Mouse (Mus musculus): Measurements from ENCODE around the gene Prr12. TPM values are rescaled to one million over a fixed set of nuclear protein-coding genes. Genes with fewer than 3 reads are reported as not detected.
A peak's percentile ranks its signal among the peaks of the same experiment; 100 is the strongest.

Gene Prr12
- polyA plus RNA-seq, 1 experiment from 2014 or later, result 12.7 TPM

DNA sequence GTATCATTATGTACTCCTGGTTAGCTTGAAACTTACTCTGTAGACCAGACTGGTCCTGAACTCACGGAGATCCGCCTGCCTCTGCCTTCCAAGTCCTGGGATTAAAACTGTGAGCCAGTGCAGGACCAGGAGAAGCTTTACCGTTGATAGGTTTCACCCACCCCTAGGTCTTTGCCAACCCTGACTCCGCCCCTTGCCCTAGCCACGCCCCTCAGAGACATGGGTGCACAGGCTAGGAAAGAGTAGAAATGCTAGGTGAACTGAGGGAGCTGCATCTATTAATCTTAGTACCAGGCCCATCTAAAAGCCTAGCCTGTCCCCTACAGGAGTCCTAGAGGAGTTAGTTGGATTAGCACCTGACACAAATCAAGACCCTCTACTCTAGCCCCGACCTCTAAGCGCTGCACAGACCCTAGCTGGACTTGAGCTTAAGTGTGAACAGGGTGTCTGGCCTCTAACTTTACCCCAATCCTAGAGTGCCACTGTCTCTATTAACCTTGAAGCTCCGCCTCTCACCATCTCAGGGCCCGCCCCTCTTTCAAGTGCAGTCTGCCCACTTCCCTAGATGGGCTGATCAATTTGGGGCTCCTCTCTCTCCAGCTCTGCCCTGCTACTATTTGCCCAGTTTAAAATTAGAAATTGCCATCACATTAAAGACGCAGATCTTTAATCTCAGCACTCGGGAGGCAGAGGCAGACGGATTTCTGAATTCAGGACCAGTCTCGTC is 37.7 kb upstream of the Prr12 start:
- WGBS, result 81% methylated on average over 13 of the region's 13 CpGs
- Histone ChIP-seq H3K27me3 (ENCODE audit: poor library complexity, severe bottlenecking) (peaks cover 5% of the 10 kb centered on the region; the same call in 1 of the 2 replicates), H3K36me3 (replicated peaks) (peaks cover 42% of the 10 kb centered on the region), H3K27ac (no peak overlapping the region; the same call in 1 of the 2 replicates), H3K4me1 (peaks cover 49% of the 10 kb centered on the region), H3K9me3 (no peaks in the 10 kb centered on the region), H3K4me3 (peak overlapping the region; percentile 68; the same call in 1 of the 2 replicates)
- no peak for DNase-seq (ENCODE audit: extremely low spot score, low spot score)

DNA sequence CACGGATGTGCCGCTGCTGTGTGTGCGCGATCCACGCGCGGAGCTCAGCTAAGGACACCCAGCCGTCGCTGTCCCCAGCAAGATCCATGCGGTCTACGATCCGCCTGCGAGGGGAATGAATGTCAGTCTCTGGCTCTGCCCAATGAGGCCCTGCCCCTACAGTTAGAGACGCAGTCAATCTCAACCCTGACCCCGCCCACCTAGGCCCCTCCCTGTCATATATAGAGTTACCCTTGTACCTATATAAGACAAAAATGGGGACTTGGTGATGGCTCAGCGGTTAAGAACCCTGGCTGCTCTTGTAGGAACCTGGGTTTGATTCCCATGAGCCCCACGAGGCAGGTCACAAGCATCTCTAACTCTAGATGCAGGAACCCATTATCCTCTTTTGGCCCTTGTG is 35.9 kb upstream of the Prr12 start:
- Histone ChIP-seq H3K4me3 (no peak overlapping the region), H3K4me1 (peaks cover 35% of the 10 kb centered on the region), H3K36me3 (replicated peaks) (peaks cover 58% of the 10 kb centered on the region), H3K27me3 (ENCODE audit: poor library complexity, severe bottlenecking) (peaks cover 5% of the 10 kb centered on the region; the same call in 1 of the 2 replicates), H3K9me3 (no peaks in the 10 kb centered on the region), H3K27ac (no peak overlapping the region)
- 91% methylated on average over 17 of the region's 17 CpGs for WGBS
- no peak for DNase-seq (ENCODE audit: extremely low spot score, low spot score)

DNA sequence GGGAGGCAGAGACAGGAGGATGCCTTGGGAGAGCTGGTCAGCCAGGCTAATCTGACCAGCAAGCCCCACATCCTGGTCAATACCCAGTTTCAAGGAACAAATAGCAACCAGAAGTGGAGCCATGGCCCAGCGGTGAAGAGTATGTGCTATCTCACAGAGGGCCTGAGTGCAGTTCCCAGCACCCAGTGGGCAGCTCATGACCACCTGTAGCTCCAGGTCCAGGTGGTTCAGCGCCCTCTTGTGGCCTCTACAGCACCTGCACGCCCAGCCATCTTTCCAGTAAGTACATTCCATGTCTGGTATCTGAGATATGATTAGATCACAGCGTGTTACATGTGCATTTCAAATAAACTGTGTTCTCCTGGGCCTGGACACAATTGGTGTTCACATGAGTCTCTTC is 33.4 kb upstream of the Prr12 start:
- Histone ChIP-seq H3K4me1 (peaks cover 17% of the 10 kb centered on the region), H3K9me3 (no peaks in the 10 kb centered on the region), H3K4me3 (no peak overlapping the region), H3K36me3 (replicated peaks) (peaks cover 72% of the 10 kb centered on the region), H3K27ac (no peak overlapping the region), H3K27me3 (ENCODE audit: poor library complexity, severe bottlenecking) (peaks cover 1% of the 10 kb centered on the region; the same call in 1 of the 2 replicates)
- 73% methylated on average over 4 of the region's 4 CpGs for WGBS
- DNase-seq (ENCODE audit: extremely low spot score, low spot score), result no peak

DNA sequence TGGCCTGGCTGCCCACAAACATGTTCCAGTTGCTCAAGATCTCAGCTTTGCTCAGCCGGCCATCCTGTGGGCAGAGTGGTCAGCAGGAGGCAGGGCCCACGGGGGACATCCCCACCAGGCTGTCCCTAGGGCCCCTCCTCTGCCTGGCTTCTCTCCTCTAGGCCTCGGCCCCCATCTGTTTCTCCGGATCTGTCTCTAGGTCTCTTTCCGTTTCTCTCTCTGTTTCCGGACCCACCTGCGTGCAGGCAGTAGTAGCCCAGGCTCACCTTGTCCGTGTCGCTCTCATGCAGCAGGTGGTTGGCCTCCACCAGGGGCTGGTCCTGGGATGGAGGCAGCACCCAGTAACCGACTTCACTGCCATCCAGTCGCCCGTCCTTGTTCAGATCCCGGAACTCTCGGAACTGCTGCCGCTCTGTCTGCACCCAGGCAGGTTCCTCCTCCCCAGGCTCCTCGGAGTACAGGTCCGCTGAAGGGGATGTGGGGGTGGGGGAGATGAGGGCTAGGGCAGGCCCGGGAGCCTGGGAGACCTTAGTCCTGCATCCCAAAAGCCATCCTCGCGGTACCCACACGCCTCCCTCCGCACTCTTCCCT is 30.7 kb upstream of the Prr12 start:
- no peaks in the 10 kb centered on the region for H3K27me3 ChIP-seq (ENCODE audit: poor library complexity, severe bottlenecking)
- H3K4me1 ChIP-seq, result peaks cover 13% of the 10 kb centered on the region; the same call in 1 of the 2 replicates
- peaks cover 59% of the 10 kb centered on the region for H3K36me3 ChIP-seq (replicated peaks)
- H3K27ac ChIP-seq, result 0 out of 2 replicates have a peak overlapping the region, but pooled peaks have one; percentile 26
- no peaks in the 10 kb centered on the region for H3K9me3 ChIP-seq
- no peak for DNase-seq (ENCODE audit: extremely low spot score, low spot score)
- 91% methylated on average over 22 of the region's 22 CpGs for WGBS
- 0 out of 2 replicates have a peak overlapping the region, but pooled peaks have one; percentile 2 for H3K4me3 ChIP-seq

DNA sequence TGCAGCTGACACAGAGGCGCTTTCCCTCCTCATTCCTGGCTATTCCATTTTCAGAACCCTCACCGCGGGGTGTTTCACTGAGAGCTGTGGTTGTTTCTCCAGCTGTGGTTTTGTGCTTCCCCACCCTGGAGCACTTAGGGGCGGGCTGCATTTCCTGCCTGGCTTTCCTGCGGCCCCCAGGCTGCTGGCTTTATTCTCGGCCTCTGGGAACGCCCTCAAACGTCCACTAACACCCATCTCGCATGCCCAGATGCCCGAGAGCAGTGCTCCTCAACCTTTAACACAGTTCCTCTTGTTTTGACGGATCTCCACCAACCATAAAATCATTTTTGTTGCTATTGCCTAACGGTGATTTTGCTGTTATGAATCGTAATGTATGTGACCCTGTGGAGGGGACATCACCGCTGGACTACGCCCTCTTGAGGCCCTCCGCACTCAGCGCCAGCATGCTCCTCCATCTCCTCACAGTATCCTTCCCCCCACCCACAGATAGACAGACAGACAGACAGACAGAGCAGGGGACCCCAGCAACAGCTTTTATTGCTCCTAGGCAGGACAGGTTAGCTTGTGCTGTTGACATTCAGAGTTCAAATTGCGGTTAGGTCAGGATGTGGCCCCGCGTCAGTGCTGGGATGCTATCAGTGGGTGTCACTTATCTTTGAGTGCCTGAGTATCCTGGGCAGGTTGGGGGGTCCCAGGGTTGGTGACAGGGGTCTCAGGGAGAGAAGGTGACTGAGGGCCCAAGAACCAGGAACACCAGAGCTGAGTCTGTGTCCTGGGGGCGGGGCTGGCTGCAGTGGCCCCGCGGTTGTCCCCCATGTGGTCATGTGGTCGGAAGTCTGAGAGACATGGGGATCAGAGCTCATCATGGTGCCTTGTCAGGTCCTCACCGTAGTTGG is 30.0 kb upstream of the Prr12 start:
- Histone ChIP-seq H3K4me1 (peaks cover 13% of the 10 kb centered on the region; the same call in 1 of the 2 replicates), H3K4me3 (no peak overlapping the region), H3K27me3 (ENCODE audit: poor library complexity, severe bottlenecking) (no peaks in the 10 kb centered on the region), H3K36me3 (replicated peaks) (peaks cover 55% of the 10 kb centered on the region), H3K9me3 (no peaks in the 10 kb centered on the region), H3K27ac (0 out of 2 replicates have a peak overlapping the region, but pooled peaks have one; percentile 26)
- WGBS, result 75% methylated on average over 25 of the region's 25 CpGs
- DNase-seq (ENCODE audit: extremely low spot score, low spot score), result no peak

DNA sequence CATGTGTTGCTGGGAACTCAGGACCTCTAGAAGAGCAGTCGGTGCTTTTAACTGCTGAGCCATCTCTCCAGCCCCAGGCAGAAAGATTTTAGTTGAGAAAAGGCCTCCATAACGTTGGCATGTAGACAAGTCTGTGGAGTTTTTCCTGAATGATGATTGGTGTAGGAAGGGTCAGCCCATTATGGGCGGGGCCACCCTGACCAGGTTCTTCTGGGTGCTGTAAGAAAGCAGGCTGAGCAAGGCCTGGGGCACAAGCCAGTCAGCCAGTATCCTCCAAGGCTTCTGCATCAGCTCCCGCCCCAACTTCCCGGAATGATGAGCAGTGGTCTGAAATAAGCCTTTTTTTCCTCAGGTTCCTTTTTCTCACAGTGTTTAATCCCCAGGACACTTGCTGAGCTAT is 28.3 kb upstream of the Prr12 start:
- peaks cover 55% of the 10 kb centered on the region for H3K36me3 ChIP-seq (replicated peaks)

DNA sequence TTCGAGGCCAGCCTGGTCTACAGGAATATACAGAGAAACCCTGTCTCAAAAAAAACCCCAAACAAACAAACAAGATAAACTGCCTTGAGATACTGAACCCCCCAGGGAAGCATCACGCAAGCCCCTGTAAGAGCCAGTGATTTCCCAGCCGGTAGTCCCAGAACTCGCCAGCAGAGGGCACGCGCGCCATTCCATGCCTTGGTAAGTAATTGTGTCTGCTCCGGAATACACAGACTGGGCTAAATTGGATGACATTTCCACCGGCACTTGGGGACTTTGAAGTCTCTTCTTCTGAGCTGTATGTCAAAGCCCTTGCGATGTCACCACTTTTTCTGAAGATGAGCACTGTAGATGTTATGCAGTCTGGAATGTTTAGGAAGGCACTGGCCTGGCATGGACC is 27.2 kb upstream of the Prr12 start:
- Histone ChIP-seq H3K4me3 (no peak overlapping the region), H3K27me3 (ENCODE audit: poor library complexity, severe bottlenecking) (no peaks in the 10 kb centered on the region), H3K9me3 (no peaks in the 10 kb centered on the region), H3K27ac (no peak overlapping the region), H3K4me1 (peaks cover 13% of the 10 kb centered on the region; the same call in 1 of the 2 replicates), H3K36me3 (replicated peaks) (peaks cover 56% of the 10 kb centered on the region)
- DNase-seq (ENCODE audit: extremely low spot score, low spot score), result peak; percentile 88
- 3% methylated on average over 10 of the region's 10 CpGs for WGBS

More for the DNA sequence above, 28.3 kb upstream of the Prr12 start:
- no peaks in the 10 kb centered on the region for H3K9me3 ChIP-seq
- no peak for DNase-seq (ENCODE audit: extremely low spot score, low spot score)
- 40% methylated on average over 5 of the region's 5 CpGs for WGBS
- H3K4me3 ChIP-seq, result no peak overlapping the region
- no peaks in the 10 kb centered on the region for H3K27me3 ChIP-seq (ENCODE audit: poor library complexity, severe bottlenecking)
- H3K27ac ChIP-seq, result no peak overlapping the region
- H3K4me1 ChIP-seq, result peaks cover 13% of the 10 kb centered on the region; the same call in 1 of the 2 replicates

DNA sequence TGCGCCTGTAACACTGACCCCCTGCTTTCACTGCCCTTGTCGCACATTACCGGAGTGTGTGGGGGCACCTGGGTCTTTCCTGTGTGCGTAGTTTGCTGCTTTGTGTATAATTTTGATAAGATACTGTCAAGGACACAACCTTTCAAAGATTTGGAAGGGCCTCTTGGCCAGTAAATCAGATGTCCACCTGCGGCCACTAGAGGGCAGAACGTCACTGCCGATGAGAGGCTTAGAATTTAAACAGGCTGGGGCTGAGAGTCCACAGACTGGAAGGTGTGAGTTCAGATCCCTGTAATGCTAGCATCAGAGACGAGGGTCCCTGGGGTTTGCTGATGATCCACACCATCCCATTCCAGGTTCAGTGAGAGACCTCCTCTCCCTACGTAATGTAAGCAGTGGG is 25.8 kb upstream of the Prr12 start:
- no peaks in the 10 kb centered on the region for H3K27me3 ChIP-seq (ENCODE audit: poor library complexity, severe bottlenecking)
- peaks cover 58% of the 10 kb centered on the region for H3K36me3 ChIP-seq (replicated peaks)
- WGBS, result 41% methylated on average over 9 of the region's 9 CpGs
- no peaks in the 10 kb centered on the region for H3K9me3 ChIP-seq
- DNase-seq (ENCODE audit: extremely low spot score, low spot score), result peak; percentile 73
- H3K4me1 ChIP-seq, result peaks cover 13% of the 10 kb centered on the region; the same call in 1 of the 2 replicates
- no peak overlapping the region for H3K4me3 ChIP-seq
- no peak overlapping the region for H3K27ac ChIP-seq

DNA sequence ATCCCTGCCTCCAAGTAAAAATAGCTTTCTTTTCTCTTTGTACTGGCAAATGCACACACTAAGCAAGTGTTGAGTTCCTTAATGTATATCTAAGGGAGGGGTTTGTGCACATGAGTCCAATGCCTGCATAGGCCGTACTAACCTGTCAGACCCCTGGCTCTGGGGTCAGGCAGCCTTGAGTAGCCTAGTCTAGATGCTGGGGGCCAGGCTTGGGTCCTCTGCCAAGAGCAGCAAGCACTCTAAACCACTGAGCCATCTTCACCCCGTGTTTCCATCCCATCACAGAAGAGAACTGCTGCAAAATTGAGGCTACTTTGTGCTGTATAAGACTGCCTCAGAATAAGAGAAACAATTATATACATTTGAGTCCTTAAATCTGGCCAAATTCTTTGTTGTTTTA is 25.1 kb upstream of the Prr12 start:
- 88% methylated on average over 2 of the region's 2 CpGs for WGBS
- H3K36me3 ChIP-seq (replicated peaks), result peaks cover 55% of the 10 kb centered on the region

DNA sequence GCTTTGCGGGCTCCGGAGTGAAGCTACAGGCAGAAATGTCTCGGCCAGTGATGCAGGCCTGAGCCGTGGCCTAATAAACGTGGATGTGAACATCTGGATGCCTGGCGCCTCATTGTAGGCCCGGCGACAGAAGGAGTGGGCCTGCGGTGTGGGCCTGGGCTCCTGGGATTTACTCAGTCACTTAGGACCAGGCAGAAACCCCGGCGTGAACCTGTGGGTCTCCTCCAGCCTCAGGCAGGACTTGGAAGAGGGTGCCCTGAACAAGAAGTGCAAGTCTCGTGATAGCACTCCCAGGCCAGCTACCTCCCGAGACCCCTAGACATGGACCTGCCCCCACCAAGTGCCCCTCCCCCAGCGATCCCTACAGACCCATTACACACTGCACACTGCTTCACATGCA is 24.6 kb upstream of the Prr12 start:
- no peak overlapping the region for H3K27ac ChIP-seq
- peaks cover 7% of the 10 kb centered on the region; the same call in 1 of the 2 replicates for H3K4me1 ChIP-seq
- H3K36me3 ChIP-seq (replicated peaks), result peaks cover 50% of the 10 kb centered on the region
- H3K27me3 ChIP-seq (ENCODE audit: poor library complexity, severe bottlenecking), result no peaks in the 10 kb centered on the region
- DNase-seq (ENCODE audit: extremely low spot score, low spot score), result no peak
- no peak overlapping the region for H3K4me3 ChIP-seq
- H3K9me3 ChIP-seq, result no peaks in the 10 kb centered on the region
- 89% methylated on average over 14 of the region's 14 CpGs for WGBS

More for the DNA sequence above, 25.1 kb upstream of the Prr12 start:
- Histone ChIP-seq H3K27me3 (ENCODE audit: poor library complexity, severe bottlenecking) (no peaks in the 10 kb centered on the region), H3K4me3 (no peak overlapping the region), H3K9me3 (no peaks in the 10 kb centered on the region), H3K27ac (no peak overlapping the region), H3K4me1 (peaks cover 12% of the 10 kb centered on the region; the same call in 1 of the 2 replicates)
- DNase-seq (ENCODE audit: extremely low spot score, low spot score), result no peak

DNA sequence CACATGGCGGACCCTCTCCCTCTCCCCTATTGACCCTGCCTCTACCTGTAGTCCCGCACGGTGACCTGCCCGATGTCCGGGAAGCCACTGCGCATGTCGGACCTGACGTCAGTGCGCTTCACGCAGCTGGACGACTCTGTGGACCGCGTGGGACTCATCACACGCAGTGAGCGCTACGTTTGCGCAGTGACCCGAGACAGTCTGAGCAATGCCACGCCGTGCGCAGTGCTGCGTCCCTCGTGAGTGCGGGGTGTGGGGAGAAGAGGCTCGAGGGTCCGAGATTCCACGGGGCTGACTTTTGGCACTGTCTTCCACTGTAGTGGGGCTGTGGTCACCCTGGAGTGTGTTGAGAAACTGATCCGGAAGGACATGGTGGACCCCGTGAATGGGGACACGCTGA is 23.8 kb upstream of the Prr12 start:
- H3K4me3 ChIP-seq, result peak overlapping the region; percentile 10
- no peak overlapping the region for H3K27ac ChIP-seq
- DNase-seq (ENCODE audit: extremely low spot score, low spot score), result no peak
- WGBS, result 89% methylated on average over 30 of the region's 30 CpGs
- H3K27me3 ChIP-seq (ENCODE audit: poor library complexity, severe bottlenecking), result no peaks in the 10 kb centered on the region
- peaks cover 49% of the 10 kb centered on the region for H3K36me3 ChIP-seq (replicated peaks)
- H3K4me1 ChIP-seq, result peaks cover 5% of the 10 kb centered on the region; the same call in 1 of the 2 replicates
- H3K9me3 ChIP-seq, result no peaks in the 10 kb centered on the region

DNA sequence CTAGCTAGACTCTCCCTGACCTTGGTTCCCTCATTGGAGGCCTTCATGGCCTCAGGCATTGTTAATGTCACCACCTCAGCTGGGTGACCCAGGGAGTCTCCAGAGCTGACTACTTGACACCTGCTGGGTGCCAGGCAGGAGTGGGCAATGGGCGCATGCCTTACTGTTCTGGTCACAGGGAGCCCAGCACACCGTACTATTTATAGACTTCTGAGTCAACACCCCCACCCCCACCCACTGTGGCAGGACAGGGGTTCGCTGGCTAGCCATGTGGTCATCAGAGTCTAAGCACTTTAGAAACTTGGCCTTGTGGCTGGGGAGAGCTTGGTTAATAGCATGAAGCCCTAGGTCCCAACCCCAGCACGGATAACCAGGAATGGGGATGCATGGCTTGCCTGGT is 22.7 kb upstream of the Prr12 start:
- DNase-seq (ENCODE audit: extremely low spot score, low spot score), result no peak
- H3K27me3 ChIP-seq (ENCODE audit: poor library complexity, severe bottlenecking), result no peaks in the 10 kb centered on the region
- no peaks in the 10 kb centered on the region for H3K9me3 ChIP-seq
- H3K4me1 ChIP-seq, result peaks cover 5% of the 10 kb centered on the region; the same call in 1 of the 2 replicates
- WGBS, result 92% methylated on average over 4 of the region's 4 CpGs
- H3K27ac ChIP-seq, result no peak overlapping the region
- H3K36me3 ChIP-seq (replicated peaks), result peaks cover 49% of the 10 kb centered on the region
- no peak overlapping the region for H3K4me3 ChIP-seq
